Mouse (Mus musculus) embryonic facial prominence, embryonic 14.5 days (tissue): ENCODE results near the gene Spg7. TPM values are rescaled to one million over a fixed set of nuclear protein-coding genes. Genes with fewer than 3 reads are reported as not detected.

Source experiments
- ATAC-seq: fragments of 200-750 bp; cut with Nextera tagmentation; 2 replicates; pipeline ENCODE4 v1.8.0; 2017; ENCODE audit warnings: low read depth, moderate number of reproducible peaks, moderate TSS enrichment
- DNase-seq: peaks from one replicate; pipeline ENCODE4 v3.0.0-alpha.2; 2015; ENCODE audit warnings: low spot score
- H3K27ac ChIP-seq: fragments of 300-500 bp; sonication (generic); replicated peaks from 2 replicates; pipeline ENCODE4 v1.5.1; 2014; ENCODE audit warnings: low read depth, mild to moderate bottlenecking, low read length, moderate library complexity
- H3K27me3 ChIP-seq: fragments of 300-500 bp; sonication (generic); replicated peaks from 2 replicates; pipeline ENCODE4 v1.6.1; 2014; ENCODE audit warnings: low read length; ENCODE audit not compliant: control insufficient read depth, insufficient read depth
- H3K36me3 ChIP-seq: fragments of 300-500 bp; sonication (generic); 2 replicates; pipeline ENCODE4 v1.6.1; 2014; ENCODE audit warnings: low read length, mixed read lengths; ENCODE audit not compliant: control insufficient read depth, insufficient read depth
- H3K4me1 ChIP-seq: fragments of 300-500 bp; sonication (generic); 2 replicates; pipeline ENCODE4 v1.6.1; 2014; ENCODE audit warnings: antibody characterized with exemption, low read length; ENCODE audit not compliant: control insufficient read depth, insufficient read depth
- H3K4me2 ChIP-seq: fragments of 300-500 bp; sonication (generic); 2 replicates; pipeline ENCODE4 v1.6.1; 2014; ENCODE audit warnings: low read depth, mild to moderate bottlenecking, low read length, moderate library complexity, mixed read lengths
- H3K4me3 ChIP-seq: fragments of 300-500 bp; sonication (generic); 2 replicates; pipeline ENCODE4 v1.5.1; 2014; ENCODE audit warnings: low read depth, mild to moderate bottlenecking, low read length
- H3K9ac ChIP-seq: fragments of 300-500 bp; sonication (generic); 2 replicates; pipeline ENCODE4 v1.6.1; 2014; ENCODE audit warnings: low read depth, mild to moderate bottlenecking, low read length, moderate library complexity, mixed read lengths
- H3K9me3 ChIP-seq: fragments of 300-500 bp; sonication (generic); 2 replicates; pipeline ENCODE4 v1.6.1; 2016; ENCODE audit warnings: low read length; ENCODE audit not compliant: control insufficient read depth
- WGBS: fragments of 180-500 bp; shearing (Covaris S2); extraction: QIAGEN DNeasy Blood & Tissue Kit; methylation state at CpG from one replicate; pipeline ENCODE4 v1.1.7; 2014; 5-methylcytosine and 5-hydroxymethylcytosine counted together
- polyA plus RNA-seq: library from polyadenylated mRNA; unstranded; fragments of >200 nt; fragmentation: Nextera tagmentation; extraction: Ambion mirVana; gene quantifications from 2 replicates; pipeline ENCODE4 v1.2.1, GENCODE M21; 2014

Spg7 gene
- polyA plus RNA-seq, 1 experiment from 2014 or later: 36.5 TPM

GRCm38 (mm10) chr8:123114644-123115043 lies 51.9 kb downstream of the Spg7 start:
- 48% methylated on average over 3 of the region's 3 CpGs for WGBS
- Histone ChIP-seq H3K27ac (no peak overlapping the region), H3K9me3 (no peaks in the 10 kb centered on the region), H3K9ac (no peak overlapping the region), H3K4me3 (no peak overlapping the region), H3K4me2 (no peak overlapping the region), H3K27me3 (peaks cover 42% of the 10 kb centered on the region), H3K4me1 (peaks cover 11% of the 10 kb centered on the region; the same call in 1 of the 2 replicates), H3K36me3 (no peaks in the 10 kb centered on the region)
- ATAC-seq (no peak), DNase-seq (no peak)

- no peak for DNase-seq
- ATAC-seq: peak; percentile 41; the same call in 1 of the 2 replicates
- peaks cover 11% of the 10 kb centered on the region; the same call in 1 of the 2 replicates for H3K4me1 ChIP-seq
- H3K27me3 ChIP-seq: peaks cover 44% of the 10 kb centered on the region
- H3K4me3 ChIP-seq: peak within 1 kb of the TSS; percentile 48
- H3K4me2 ChIP-seq: peak within 1 kb of the TSS; percentile 91
- H3K9me3 ChIP-seq: no peaks in the 10 kb centered on the region
- under 1% methylated on average over 18 of the region's 51 CpGs for WGBS
- H3K9ac ChIP-seq: peak within 1 kb of the TSS; percentile 58
- H3K36me3 ChIP-seq: no peaks in the 10 kb centered on the region
- H3K27ac ChIP-seq: no peak within 1 kb of the TSS
Observed at GRCm38 (mm10) chr8:123117127-123117731, 54.5 kb downstream of the Spg7 start, which contains the start of gene Cpne7. TSS of gene Cpne7 (plus strand) at chr8:123117374.

- Histone ChIP-seq H3K4me1 (peaks cover 11% of the 10 kb centered on the region; the same call in 1 of the 2 replicates), H3K36me3 (no peaks in the 10 kb centered on the region), H3K27me3 (peaks cover 44% of the 10 kb centered on the region), H3K4me3 (peak overlapping the region; percentile 48), H3K27ac (no peak overlapping the region), H3K9me3 (no peaks in the 10 kb centered on the region), H3K9ac (peak overlapping the region; percentile 58; the same call in 1 of the 2 replicates), H3K4me2 (peak overlapping the region; percentile 91)
- DNase-seq: no peak
- ATAC-seq: no peak
- WGBS: 4% methylated on average over 13 of the region's 17 CpGs
Observed at GRCm38 (mm10) chr8:123117744-123118143, 55.0 kb downstream of the Spg7 start.

GRCm38 (mm10) chr8:123122059-123122458 lies 59.3 kb downstream of the Spg7 start:
- Histone ChIP-seq H3K36me3 (no peaks in the 10 kb centered on the region), H3K9me3 (no peaks in the 10 kb centered on the region), H3K4me1 (peaks cover 18% of the 10 kb centered on the region), H3K4me3 (no peak overlapping the region), H3K27ac (no peak overlapping the region), H3K27me3 (peaks cover 31% of the 10 kb centered on the region), H3K9ac (0 out of 2 replicates have a peak overlapping the region, but pooled peaks have one; percentile 14), H3K4me2 (no peak overlapping the region)
- no peak for DNase-seq
- ATAC-seq: no peak
- 53% methylated on average over 9 of the region's 9 CpGs for WGBS

GRCm38 (mm10) chr8:123122670-123123069 lies 59.9 kb downstream of the Spg7 start:
- 85% methylated on average over 5 of the region's 5 CpGs for WGBS
- ATAC-seq: no peak

GRCm38 (mm10) chr8:123126193-123126816 lies 63.6 kb downstream of the Spg7 start:
- 0 out of 2 replicates have a peak, but pooled peaks cover 3% of the 10 kb centered on the region for H3K27me3 ChIP-seq
- no peak overlapping the region for H3K27ac ChIP-seq
- peak overlapping the region; percentile 4; the same call in 1 of the 2 replicates for H3K4me2 ChIP-seq
- H3K9ac ChIP-seq: no peak overlapping the region
- no peaks in the 10 kb centered on the region for H3K36me3 ChIP-seq
- peak; percentile 45; the same call in 1 of the 2 replicates for ATAC-seq
- WGBS: 9% methylated on average over 18 of the region's 19 CpGs
- peaks cover 11% of the 10 kb centered on the region for H3K4me1 ChIP-seq
- no peaks in the 10 kb centered on the region for H3K9me3 ChIP-seq
- H3K4me3 ChIP-seq: no peak overlapping the region
- DNase-seq: no peak

More at GRCm38 (mm10) chr8:123122670-123123069, 59.9 kb downstream of the Spg7 start:
- Histone ChIP-seq H3K4me2 (no peak overlapping the region), H3K9ac (no peak overlapping the region), H3K27ac (no peak overlapping the region), H3K27me3 (peaks cover 25% of the 10 kb centered on the region), H3K4me3 (no peak overlapping the region), H3K4me1 (peaks cover 12% of the 10 kb centered on the region), H3K36me3 (no peaks in the 10 kb centered on the region), H3K9me3 (no peaks in the 10 kb centered on the region)
- DNase-seq: no peak

GRCm38 (mm10) chr8:123131041-123131440 lies 68.3 kb downstream of the Spg7 start:
- no peak overlapping the region for H3K4me3 ChIP-seq
- H3K27ac ChIP-seq: no peak overlapping the region
- no peak overlapping the region for H3K9ac ChIP-seq
- peaks cover 3% of the 10 kb centered on the region; the same call in 1 of the 2 replicates for H3K9me3 ChIP-seq
- 57% methylated on average over 9 of the region's 9 CpGs for WGBS
- H3K36me3 ChIP-seq: no peaks in the 10 kb centered on the region
- 0 out of 2 replicates have a peak, but pooled peaks cover 1% of the 10 kb centered on the region for H3K27me3 ChIP-seq
- no peak overlapping the region for H3K4me2 ChIP-seq
- no peak for DNase-seq
- ATAC-seq: no peak
- H3K4me1 ChIP-seq: no peaks in the 10 kb centered on the region

GRCm38 (mm10) chr8:123132953-123133352 lies 70.2 kb downstream of the Spg7 start:
- ATAC-seq: no peak
- H3K4me2 ChIP-seq: no peak overlapping the region
- H3K9ac ChIP-seq: no peak overlapping the region

More at GRCm38 (mm10) chr8:123132953-123133352, 70.2 kb downstream of the Spg7 start:
- peaks cover 3% of the 10 kb centered on the region; the same call in 1 of the 2 replicates for H3K9me3 ChIP-seq
- no peak overlapping the region for H3K4me3 ChIP-seq
- peaks cover 15% of the 10 kb centered on the region for H3K4me1 ChIP-seq
- no peak overlapping the region for H3K27ac ChIP-seq
- no peak for DNase-seq
- 100% methylated on average over 2 of the region's 2 CpGs for WGBS
- no peaks in the 10 kb centered on the region for H3K27me3 ChIP-seq
- no peaks in the 10 kb centered on the region for H3K36me3 ChIP-seq
